Mouse (Mus musculus) spleen, postnatal 10 days (tissue): ENCODE measurements around the gene Tas2r144.

Experiments
- DNase-seq, 2 experiments: peaks; one replicate each; pipeline ENCODE4 v3.0.0; 2021 to 2022; ENCODE audit warnings: low spot score in 2 of 2

Tas2r144 gene

GRCm38 (mm10) chr6:42215028-42215427, at the start of gene Tas2r144:
Gene Tas2r144 (plus strand): TSS chr6:42215328.
- DNase-seq: no peak

GRCm38 (mm10) chr6:42182462-42182861, 32.7 kb upstream of the Tas2r144 start:
- DNase-seq: no peak

DNA sequence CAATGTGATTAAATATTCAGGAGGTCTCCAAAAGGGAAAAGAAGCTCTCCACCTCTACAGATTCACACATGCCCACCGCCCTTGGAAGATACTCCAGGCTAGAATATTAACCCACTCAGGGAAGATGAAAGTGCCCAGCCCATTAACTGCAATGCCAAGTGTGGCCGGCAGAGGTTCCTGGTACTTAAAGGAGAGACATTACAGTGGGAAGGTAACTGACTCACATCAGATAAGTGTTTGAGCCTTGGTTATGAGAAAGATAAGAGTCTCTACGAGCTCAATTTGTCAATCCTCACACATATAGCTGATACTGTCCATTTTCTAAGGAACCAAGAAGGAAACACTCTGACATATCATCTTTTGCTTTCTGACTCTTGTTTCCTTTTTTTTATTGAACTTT, 28.9 kb upstream of the Tas2r144 start:
- DNase-seq: peak in 1 of 2 experiments; percentile 13

DNA sequence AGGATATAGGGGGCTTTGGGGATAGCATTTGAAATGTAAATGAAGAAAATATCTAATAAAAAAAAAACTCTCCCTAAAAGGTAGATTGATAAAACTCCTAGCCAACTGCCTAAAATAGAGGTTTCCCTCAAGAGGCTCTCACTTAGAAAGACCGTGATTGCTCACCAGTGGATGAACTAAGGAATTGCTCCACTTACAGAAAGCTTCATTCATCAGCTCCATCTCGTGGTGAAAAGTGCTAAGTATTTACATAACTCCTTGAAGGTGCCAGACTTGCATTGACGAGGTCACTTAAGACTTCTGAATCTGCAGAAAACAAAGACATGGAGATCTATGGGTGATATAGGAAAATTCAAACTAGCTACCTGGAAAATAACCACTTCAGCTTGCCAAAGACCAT, 17.4 kb upstream of the Tas2r144 start:
- no peak for DNase-seq

DNA sequence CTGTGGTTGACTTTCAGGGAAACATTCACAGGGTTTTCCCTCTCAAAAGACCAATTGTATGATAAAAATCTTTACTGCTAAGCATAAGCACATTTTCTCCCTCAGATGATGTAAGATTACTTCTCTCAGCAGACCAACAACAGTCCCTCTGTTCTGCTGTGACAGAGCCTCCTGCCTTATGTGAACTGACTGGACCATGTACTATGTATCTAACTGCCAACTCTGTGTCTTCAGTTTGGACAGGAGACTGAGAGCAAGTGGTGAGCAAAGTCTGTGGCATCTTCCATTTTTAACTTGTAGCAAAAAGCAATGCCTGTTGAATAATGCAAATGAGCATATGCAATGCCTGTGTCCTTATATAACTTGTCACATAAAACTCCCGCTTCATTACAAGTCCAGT, 15.6 kb upstream of the Tas2r144 start:
- no peak for DNase-seq

DNA sequence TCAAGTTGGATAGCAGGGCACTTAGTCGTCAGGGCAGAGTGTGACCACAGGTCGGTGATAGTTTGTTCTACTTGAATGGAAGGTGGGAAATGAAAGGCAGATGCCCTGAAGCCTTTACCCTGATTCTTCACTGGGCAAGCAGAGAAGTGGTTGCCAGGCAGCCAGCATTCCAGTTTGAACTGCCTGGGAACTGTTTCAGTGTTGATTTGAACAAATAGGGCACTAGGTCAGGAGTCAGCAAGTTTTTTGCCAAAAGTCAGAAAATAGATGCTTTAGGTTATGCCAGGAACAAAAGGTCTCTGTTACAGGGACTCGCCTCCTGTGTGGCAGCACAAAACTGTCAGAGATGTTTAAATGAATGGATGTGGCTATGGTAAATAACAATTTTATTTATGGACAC, 7.2 kb downstream of the Tas2r144 start:
- DNase-seq: no peak

- no peak for DNase-seq
Measured at GRCm38 (mm10) chr6:42225046-42225445, 9.9 kb downstream of the Tas2r144 start.

- peak; percentile 33 to 79 for DNase-seq
Measured at GRCm38 (mm10) chr6:42227240-42228101, 12.3 kb downstream of the Tas2r144 start.

DNA sequence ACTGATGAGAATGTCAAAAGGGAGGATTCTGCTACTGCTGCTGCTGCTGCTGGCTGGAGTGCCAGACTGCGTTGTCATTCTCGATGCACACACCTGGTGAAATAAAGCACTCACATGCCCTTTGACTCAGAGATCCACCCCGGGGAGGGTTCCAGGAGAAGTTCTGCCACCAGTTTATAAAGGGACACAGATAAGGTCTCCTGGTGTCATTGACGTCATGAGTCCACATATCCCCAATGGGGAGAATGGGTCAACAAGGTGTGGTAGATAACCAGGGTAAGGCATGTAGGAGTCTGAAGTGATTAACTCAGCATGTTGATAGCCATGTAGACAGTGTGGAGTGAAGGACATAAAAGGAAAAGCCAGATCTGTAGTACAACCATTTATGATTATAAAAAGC, 14.5 kb downstream of the Tas2r144 start:
- no peak for DNase-seq

- no peak for DNase-seq
Measured at GRCm38 (mm10) chr6:42231191-42231590, 16.1 kb downstream of the Tas2r144 start.

DNA sequence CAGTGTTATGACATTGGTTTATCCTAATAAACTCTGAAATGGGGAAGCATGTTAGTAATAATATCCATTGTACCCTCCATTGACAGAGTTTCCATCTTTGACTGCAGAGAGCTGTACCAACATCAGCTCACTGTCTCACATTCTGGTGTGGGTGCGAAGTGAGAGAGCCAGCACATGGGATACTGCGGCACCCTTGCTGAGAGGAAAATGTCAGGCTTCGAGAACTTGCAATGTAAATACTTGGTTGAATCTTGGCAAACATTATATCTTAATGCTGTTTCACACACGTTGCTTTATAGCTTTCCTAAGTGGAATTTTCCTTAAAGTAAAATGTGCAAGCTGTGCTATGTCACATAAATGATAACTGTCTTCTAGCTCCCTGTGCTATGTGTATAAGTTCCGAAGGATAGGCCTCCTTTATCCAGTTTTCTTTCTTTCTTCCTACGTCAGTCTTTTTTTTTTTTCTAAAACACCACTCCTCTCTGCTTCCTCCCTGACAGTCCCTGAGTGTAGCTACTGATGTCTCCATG, 22.2 kb downstream of the Tas2r144 start:
- no peak for DNase-seq

- DNase-seq: no peak
Measured at GRCm38 (mm10) chr6:42241311-42242045, 26.4 kb downstream of the Tas2r144 start.

DNA sequence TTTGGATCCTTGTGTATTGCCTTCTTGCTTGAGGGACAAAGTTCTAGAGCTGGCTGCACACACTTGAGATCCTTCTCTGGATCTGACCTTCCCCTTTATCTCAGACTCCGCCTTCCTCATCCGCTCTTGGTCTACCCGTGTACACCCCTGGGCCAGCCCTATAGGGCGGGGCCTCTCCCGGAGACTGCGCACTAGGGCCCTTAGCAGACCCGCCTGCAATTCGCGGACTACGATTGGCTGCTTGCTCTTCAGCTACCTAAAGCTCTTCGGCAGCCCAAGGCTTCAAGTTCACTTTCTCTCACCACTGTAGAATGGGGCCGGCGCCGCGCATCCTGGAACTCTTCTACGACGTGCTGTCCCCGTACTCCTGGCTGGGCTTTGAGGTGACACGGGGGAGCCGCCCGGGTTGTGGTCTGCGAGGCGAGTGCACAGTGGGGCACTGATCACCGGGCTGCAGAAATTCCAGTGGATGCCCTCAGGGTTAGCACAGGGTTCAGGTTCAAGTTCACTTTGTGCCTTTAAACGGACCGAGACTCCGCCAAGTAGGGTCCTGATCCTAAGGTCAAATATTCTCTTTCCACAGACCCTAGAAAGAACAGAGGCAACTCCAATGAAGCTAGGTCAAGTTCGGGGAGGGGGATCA, 30.7 kb downstream of the Tas2r144 start, which contains the start of gene Gstk1:
Gstk1 (plus strand) TSS at position 225 of the 643 bp plus-strand sequence.
- peak; percentile 46 to 84 for DNase-seq

DNA sequence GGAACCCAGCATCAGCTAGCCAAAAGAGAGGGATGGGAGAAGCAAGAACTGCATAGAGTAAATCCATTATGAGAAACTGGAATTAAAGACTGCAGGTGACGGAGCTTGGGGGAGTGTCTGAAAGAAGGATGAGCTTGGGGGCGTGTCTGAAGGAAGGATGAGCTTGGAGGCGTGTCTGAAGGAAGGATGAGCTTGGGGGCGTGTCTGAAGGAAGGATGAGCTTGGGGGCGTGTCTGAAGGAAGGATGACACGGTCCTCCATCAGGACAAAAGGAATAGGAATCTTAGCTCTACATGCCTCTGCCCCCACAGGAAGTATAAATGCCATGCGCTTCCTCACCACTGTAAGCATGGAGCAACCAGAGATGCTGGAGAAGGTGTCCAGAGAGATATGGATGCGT, 32.0 kb downstream of the Tas2r144 start:
- peak in 1 of 2 experiments; percentile 29 for DNase-seq

- no peak for DNase-seq
Measured at GRCm38 (mm10) chr6:42247981-42248380, 32.9 kb downstream of the Tas2r144 start.

DNA sequence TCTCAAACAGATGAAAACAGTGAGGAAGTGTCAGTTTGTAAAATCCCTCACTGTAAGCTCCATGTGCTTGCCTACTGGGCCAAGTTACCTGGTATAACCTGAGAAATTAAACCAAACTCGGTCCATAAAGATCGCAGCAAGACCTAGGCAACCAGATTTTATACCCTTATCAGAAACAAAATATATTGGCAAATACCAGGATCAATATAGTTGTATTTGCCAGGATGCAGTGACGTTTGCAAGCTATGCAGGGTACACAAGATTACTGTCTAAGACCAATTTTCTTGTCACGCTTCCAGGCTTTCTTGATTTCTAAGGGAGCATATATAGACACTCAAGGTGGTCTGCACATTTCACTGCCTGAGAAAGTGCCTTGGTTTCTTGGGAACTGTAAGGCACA, 36.7 kb downstream of the Tas2r144 start:
- no peak for DNase-seq

DNA sequence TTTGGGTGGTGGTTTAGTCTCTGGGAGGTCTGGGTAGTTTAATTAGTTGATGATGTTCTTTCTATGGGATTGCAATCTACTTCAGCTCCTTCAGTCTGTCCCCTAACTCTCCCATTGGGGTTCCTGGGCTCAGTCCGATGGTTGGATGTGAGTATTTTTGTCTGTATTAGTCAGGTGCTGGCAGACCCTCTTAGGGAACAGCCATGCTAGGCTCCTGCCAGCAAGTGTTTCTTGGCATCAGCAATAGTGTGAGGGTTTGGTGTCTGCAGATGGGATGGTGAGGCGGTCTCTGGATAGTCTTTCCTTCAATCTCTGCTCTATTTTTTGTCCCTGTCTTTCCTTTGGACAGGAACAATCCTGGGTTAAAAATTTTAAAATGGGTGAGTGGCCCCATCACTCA, 38.0 kb downstream of the Tas2r144 start:
- no peak for DNase-seq

- peak; percentile 34 to 74 for DNase-seq
Measured at GRCm38 (mm10) chr6:42257303-42257863, 42.3 kb downstream of the Tas2r144 start.

- DNase-seq: no peak
Measured at GRCm38 (mm10) chr6:42260430-42260829, 45.3 kb downstream of the Tas2r144 start.

GRCm38 (mm10) chr6:42261524-42262170, 46.5 kb downstream of the Tas2r144 start, which contains the start of gene Tmem139:
Gene Tmem139 (plus strand): TSS chr6:42261970.
- DNase-seq: no peak
